Mouse (Mus musculus): Measurements from ENCODE around the gene Pln.

The Pln gene

DNA sequence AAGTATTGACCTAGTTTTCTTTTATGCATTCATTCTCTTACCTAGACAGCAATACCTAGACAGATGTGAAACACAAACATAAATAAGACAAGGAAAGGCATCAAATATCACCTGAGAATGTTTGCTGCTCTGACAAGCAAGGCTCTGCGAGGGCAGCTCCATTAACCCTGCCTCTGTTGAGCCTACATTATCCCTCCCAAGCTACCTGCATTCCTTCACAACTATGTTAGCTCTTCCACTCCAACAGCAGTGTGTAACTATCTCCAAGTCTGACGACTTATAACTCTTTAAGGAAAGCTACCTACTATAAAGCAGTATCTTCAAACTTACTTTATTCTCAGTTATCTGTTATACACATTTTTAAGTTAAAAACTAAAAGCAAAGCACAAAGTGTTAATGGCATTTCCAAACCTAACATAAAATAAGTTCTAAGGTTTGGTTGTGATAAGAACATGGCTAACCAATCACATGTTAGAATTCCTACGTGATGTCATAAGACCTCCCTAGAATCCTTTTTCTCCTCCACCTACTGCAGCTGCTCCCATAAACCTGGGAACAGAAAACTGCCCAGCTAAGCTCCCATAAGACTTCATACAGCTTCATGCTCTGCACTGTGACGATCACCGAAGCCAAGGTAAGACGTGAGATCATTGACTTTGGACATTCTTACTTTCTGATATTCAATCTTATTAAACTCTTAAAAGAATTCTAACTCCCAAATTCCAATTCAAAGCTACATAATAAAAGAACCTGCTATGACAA, at the start of gene Pln:
TSS of gene Pln (plus strand) at position 506 of the 762 bp plus-strand sequence.
- no peak for DNase-seq

DNA sequence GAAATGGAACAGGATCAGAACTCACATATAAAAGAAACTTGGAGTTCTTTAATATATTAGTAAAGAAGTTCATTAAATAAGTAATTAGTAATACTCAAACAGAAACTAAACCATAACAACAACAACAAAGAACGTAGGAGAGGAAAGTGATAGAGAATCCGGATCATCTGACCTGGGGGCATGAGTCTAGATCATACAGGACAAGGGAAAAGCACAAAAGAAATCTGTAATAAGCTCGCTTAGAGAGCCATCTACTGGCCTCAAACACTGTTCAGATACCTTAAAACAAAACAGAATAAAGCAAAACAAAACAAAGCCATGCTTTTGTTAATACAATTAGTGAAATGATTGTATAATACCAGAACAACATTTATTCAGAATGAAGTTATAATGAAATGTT, 31.6 kb upstream of the Pln start:
- no peak for DNase-seq

DNA sequence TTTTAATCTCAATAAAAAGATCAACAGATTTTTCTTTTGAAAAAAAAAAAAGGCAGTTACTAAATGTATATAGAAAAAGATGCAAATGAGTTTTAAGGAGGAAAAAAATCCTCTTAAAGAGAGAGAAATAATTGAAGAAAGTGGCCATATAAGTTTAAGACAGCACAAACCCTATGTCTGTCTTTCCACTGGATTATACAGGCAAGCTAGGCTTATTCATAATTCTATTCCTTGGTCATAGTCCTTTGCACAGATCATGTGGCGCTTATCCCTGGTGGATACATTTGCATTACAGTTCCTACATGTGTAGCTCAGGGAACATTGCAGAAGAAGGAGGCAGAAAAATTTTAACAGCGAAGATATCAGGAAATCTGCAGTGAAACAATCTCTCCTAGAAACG, 30.8 kb upstream of the Pln start:
- no peak for DNase-seq

DNA sequence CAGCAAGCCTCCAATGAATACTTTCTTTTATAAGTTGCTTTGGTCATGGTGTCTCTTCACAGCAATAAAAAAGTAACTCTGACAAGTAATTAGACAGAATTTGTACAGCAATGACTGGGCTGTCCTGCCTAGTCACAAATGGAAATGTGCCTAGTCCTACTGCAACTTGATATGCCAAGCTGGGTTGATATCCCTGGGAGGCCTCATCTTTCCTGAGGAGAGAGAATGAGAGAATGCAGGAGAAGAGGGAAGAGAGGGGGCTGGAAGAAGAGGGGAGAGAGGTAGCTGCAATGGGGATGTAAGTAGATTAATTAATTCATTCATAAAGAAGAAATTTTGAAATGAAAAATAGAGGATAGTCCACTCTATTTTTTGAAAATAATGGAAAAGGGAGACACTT, 14.1 kb upstream of the Pln start:
- DNase-seq: no peak

DNA sequence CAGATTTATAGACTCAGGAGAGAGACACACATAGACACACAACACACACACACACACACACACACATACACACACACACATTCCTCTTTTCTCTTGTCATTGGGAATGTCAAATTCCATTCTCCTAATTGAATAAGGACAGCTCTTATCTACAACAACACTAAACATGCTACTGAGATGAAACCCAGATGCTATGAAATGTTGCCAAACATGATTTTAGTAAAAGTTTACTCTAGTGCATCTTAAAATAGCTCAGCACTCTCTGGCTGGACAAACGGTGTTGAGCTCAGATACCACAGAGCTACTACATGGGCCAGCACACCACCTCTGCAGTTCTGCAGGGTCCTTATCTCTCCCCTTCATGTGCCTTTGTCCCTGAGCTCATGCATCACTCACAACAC, 12.8 kb upstream of the Pln start:
- no peak for DNase-seq

DNA sequence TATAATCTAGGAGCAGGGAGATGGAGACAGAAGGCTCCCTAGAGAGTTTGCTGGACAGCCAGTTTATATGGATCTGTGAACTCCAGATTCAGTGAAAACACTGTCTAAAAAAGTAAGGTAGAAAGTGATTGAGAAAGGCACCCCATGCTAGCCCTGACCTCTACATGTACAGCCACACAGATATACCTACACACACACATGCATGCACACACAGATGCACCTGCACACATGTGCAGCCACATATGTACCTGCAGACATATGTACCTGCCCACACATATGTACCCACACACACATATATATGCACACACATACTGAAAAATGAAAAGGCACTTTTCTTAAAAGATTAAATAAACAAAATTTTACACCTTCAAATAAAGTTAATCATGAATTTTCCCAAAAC, 11.1 kb upstream of the Pln start:
- DNase-seq: no peak

DNA sequence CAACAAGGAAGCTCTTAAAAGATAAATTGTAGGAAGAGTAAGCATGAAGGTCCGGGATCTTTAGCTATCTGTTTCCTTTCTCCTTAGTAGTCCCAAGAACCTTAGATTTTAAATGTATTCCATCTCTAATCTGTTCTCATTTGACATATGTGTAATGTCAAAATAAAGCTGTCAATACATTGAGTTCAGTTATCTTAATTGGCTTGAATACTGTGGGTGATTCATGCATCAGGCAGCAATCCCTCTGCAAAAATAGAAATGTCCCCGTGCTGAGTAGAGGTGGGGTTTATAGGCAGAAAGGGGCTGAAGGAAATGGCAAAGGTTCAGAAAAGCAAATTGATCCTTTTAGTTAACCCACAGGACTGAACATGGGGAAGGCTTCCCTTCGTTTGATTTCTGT, 8.2 kb upstream of the Pln start:
- DNase-seq: no peak

DNA sequence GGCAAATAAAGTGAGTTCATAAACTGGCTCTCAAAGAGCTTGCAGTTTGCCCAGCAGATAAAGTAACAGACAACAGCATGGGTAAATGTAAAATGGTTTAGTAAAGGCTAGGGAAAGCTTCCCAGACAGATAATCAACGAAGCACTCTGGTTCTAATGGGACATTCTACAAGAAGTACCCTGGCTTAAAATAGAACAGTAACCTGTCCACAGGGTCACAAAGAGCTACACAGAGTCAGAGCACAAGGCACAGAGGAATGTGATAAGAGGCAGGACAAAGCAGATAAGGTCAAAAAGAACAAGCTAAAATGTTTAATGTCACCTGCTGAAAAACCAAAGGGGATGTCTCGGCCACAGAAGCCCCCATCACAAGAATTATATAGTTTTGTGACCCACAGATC, 4.7 kb upstream of the Pln start:
- DNase-seq: no peak

DNA sequence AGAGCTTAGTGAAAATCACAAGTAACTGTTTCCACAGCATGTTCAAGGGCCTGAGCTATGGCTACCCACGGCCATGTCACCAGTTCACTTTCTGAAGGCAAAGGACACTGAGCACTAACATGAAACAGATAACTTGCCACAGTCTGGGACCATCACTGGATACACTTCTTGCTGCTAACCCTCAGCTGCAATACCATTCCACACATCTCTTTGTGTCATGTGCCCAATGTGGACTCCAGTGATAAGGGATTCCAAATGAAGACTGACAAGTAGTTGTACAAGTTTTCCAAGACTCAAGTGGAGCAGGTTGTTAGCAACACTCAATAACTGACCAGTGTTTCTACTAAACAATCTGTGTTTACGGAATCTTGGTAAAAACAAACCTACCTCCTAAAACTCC, 2.2 kb upstream of the Pln start:
- DNase-seq: no peak

DNA sequence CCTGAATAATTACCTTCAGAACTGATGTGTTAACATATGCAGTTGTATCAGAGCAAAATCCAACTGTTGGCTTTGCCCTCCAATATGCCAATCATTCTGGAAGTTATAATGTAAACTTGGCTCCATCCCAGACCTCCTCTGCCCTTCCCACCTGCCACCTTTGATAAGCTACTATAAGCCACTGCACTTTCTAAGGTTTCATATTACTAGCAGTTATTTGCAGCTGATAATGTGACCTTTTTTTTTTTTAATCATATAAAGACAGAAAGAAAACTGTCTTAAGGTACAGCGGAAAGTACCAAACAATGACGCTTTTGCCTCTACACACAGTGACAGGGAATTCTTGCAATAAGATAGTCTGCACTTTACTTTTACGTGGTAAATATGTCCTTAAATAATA, 1.5 kb upstream of the Pln start:
- DNase-seq: no peak

DNA sequence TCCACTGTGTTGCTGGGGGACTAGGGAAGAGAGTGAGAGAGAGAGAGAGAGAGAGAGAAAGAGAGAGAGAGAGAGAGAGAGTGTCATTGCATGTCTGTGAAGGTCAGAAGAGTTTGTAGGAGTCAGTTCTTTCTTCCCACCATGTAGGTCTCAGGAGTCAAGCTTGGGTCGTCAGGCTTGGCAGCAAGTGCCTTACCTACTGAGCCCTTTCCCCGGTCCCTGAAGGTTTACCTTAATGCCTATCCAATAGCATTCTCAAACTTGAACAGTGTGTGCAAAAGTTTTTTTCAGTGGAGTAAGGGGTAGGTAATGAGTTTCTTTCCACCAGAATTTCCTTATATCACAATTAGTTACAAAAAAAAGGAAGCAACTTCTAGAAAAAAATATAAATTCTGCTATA, 1.6 kb downstream of the Pln start:
- DNase-seq: no peak

DNA sequence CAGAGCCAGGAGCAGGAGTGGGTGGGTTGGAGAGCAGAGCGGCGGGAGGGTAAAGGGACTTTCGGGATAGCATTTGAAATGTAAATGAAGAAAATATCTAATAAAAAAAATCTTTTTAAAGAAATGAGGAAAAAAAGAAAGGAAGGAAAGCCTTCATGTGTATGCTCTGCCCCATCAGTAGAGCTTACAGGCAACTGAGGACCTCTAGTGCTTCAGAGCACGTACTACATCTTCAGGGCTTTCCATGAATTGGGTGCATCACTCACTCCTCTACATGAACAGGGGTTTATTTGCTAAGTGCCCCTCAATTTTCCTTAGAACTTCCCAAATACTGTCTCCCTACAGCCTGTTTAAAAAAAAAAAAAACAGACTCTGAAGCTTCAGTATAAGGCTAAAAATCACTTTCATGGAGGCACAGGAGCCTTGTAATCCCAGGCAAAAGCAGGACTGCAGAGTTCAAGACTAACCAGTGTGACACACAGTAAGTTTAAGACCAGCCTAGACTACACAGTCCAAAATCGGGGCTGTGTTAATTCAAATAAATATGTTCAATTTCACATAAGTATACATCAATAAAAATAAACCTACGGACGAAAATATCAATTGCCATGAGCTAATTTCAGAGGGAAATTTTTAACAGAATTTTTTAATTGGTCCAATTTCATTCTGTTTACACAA, 4.0 kb downstream of the Pln start:
- no peak for DNase-seq

DNA sequence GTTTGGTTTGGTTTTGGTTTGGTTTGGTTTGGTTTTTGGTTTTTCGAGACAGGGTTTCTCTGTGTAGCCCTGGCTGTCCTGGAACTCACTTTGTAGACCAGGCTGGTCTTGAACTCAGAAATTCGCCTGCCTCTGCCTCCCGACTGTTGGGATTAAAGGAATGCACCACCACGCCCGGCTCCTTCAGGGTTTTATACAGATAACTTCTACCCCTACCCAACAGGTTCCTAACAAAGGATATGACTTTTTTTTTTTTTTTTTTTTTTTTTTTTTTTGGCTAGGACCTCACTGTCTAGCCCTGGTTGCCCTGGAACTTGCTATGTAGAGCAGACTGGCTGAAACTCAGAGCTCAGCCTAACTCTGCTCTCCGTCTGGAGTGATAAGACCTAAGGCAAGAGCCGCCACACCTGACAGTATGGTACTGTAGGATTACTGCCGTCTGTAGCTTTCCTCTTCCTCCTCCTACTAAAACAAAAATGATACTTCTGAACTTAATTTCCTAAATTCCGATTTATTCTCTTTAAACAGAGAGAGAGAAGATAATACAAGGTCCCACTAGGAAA, 4.8 kb downstream of the Pln start:
- DNase-seq: no peak

DNA sequence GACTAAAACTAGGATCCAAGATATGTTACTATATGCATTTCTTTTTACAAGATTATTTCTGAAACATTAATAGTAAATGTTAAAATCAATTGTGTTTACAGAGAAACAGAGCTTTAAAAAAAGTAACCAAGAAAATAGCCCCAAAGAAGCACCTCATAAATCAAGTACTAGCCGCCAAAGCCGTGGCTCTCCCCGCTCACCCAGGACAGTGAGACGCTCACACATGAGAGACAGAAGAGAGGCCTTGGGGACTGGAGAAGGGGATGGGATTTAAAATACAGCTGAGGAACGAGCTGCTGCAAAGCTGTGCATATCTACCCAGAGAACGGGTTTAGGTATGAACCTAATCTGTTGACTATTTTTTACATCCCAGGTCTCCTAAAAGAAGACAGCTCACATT, 5.9 kb downstream of the Pln start:
- no peak for DNase-seq

DNA sequence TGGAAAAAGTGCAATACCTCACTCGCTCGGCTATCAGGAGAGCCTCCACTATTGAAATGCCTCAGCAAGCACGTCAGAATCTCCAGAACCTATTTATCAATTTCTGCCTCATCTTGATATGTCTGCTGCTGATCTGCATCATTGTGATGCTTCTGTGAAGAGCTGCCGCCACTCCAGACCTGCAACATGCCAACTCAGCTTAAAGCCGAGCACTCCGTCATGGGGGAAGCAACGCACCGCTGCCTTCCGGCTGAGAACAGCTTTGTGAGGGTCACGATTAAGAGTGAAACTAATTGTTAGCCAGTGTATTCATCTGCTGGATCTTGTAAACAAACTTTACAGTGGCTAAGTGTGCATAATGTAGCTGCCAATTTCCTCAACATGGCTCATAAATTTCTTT, 6.4 kb downstream of the Pln start:
- DNase-seq: peak; percentile 7

DNA sequence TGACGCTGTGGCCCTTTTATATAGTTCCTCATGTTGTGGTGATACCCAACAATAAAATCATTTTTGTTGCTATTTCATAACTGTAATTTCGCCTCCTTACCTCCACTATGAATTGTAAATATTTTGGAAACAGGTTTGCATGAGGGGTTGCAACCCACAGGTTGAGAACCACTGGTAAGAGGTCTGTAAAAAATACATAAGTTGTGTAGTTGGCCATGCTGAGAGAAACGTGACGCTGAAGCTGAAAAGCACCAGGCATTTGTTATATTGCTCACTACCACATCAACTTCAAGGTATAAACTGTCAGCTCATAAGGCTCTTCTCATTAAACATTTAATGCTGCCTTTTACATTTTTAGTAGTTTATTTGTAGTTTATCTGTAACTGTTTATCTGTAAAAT, 8.0 kb downstream of the Pln start:
- no peak for DNase-seq

DNA sequence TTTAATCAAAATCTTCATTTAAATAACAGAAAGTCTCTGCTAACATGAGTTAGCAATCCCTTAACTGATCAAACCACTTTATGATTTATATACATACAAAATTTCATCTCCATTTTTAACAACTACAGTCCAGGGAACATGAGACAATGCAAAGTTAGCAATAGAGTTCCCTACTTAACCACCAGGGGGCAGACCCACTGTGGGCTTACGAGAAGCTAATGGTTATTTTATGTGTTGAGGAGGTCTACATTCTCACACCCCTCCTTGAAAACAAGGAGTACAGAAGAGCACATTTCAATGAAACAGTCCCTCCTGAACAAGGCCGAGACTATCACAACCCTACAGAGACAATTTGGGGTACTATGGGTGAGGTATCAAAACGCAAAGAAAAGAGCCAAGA, 9.0 kb downstream of the Pln start:
- peak; percentile 19 for DNase-seq

DNA sequence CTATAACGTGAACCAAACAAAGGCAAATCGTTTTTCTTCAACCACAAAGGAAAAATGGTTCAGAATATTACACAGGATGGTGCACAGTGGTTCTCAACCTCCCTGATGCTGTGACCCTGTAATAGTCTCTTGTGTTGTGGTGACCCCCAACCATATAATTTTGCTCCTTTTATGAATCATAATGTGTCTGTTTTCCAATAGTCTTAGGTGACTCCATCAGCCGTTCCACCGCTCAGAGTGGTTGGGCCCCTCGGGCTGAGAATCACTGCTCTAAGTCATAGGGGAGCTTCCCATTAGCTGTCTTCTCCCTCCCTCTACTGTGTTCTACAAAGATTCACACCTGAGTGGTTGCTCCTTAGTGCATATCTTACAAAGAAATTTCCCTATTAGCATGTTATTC, 9.4 kb downstream of the Pln start:
- no peak for DNase-seq

DNA sequence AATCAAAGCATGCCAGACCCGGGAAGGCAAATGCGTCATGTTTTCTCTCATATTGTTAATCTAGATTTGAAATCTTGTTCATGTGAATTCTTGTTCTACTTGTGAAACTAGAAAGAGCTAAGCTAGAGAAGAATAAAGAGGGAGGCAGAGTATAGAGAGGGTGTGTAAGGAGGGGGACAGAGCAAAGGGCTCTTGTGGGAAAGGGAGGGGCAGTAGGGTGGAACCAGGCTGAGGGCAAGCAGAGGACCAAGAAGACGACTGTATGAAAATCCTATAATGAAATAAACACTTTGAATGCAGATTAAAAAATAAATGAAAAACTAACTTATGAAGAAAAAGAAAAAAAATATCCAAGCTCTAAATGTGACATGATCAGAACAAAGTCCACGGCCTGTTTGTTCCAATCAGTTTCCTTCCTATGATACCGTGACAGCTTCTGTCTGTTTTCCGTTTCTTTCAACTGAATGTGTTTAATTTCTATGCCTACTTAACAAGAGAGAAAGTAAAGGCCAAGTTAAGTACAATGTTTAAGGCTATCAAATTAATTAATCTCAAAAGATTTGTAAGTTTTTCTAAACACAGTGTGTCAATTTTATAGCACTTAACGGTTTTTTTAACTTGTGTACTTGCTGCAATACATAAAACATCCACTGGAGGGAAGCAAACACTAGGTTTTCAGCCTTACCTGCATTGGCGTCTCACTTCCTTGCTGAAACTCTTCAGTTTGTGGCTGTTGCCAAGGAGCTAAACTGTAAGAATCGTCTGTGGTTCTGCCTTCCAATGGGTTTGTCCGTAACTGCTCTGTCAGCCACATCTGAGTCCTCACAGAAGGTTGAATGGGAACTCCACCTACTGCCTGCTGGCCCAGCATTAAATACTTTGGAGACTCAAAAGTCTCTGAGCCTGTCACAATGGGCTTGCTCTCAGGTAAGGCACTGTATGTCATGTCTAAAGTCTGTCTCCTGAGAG, 10.6 kb downstream of the Pln start:
- peak; percentile 48 for DNase-seq

DNA sequence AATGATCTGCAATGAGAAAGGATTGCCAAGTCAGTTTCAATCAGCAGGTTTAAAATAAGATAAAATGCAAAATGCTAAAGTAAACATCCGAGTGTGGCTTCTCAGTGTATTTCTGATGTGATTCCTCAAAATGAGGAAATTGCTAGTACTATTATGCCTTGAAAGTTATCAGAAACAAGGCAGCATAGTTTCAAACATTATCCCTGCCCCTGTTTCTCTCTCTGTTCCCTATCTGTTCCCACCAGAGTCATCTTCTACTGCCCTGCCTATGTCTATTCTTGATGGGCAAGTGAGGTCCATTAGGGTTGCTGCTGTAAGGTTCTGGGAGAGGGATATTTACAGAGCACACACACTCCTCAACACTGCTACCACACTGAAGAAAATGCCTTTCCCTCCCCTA, 11.8 kb downstream of the Pln start:
- no peak for DNase-seq

DNA sequence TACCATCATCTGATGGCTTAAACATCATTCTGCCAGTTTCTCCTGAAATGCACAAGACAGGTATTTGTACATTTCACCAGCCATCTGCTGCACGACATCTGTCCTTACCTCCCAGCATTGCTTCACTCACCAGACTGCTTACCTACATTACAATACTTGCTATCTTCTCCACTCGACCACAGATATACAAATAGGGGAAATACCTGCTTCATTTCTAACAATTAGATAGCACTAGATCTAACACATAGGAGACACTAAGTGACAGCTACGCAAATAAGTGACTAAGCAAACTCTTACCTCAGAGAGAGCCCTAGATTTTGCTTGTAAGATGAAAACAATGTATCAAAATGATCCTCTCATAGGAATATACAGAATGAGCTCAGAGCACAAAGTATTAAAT, 16.2 kb downstream of the Pln start:
- DNase-seq: no peak

DNA sequence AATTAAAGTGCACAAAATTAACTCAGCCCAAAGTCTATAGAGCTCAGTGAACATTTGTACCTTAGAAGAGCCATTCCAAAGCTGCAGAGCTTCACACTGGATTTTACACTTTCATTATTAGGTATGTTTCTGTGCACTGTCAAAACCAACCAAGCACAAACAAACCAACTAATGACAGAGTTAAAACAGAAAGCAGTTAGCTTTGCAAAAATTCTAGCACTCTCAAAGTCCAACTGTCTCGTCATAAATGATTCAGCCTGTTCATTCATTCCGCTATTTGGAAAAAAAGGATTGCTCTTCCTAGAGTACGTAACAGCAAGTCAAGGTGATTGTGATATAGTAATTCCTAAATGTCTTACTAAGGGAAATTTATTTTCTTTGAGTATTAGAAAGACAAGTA, 21.5 kb downstream of the Pln start:
- no peak for DNase-seq

DNA sequence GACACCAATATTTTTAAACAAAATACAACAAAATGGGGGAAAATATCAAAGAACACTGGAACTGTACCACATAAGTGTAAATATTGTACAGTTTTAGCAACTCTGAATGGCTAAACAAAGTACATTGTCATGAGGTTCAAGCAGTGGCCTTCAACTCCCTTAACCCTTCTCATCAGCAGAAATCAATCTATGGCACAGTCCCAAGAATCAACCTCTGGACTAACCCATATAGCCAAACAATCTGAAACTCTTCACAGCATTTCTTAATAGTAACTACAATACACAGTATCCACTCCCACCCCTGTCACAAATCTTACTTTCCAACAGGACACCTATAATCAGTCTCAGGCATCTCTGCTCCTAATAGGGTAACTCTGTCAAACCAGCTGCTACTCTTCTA, 26.8 kb downstream of the Pln start:
- DNase-seq: no peak

All from kidney, adult 18-20 months (tissue).